Mouse (Mus musculus): ENCODE results near the gene Csf1. TPM values are rescaled to one million over a fixed set of nuclear protein-coding genes. Genes with fewer than 3 reads are reported as not detected.

Gene Csf1
- polyA plus RNA-seq (2014; fragmentation: Illumina TruSeq; extraction: RNeasy Lipid Tissue Mini Kit (QIAGEN cat#74804); ENCODE audit: insufficient read depth, low read depth, low replicate concordance), result 14.3 TPM

GRCm38 (mm10) chr3:107759929-107760581, at the start of gene Csf1:
TSS of gene Csf1 (minus strand) at chr3:107760469.

DNA sequence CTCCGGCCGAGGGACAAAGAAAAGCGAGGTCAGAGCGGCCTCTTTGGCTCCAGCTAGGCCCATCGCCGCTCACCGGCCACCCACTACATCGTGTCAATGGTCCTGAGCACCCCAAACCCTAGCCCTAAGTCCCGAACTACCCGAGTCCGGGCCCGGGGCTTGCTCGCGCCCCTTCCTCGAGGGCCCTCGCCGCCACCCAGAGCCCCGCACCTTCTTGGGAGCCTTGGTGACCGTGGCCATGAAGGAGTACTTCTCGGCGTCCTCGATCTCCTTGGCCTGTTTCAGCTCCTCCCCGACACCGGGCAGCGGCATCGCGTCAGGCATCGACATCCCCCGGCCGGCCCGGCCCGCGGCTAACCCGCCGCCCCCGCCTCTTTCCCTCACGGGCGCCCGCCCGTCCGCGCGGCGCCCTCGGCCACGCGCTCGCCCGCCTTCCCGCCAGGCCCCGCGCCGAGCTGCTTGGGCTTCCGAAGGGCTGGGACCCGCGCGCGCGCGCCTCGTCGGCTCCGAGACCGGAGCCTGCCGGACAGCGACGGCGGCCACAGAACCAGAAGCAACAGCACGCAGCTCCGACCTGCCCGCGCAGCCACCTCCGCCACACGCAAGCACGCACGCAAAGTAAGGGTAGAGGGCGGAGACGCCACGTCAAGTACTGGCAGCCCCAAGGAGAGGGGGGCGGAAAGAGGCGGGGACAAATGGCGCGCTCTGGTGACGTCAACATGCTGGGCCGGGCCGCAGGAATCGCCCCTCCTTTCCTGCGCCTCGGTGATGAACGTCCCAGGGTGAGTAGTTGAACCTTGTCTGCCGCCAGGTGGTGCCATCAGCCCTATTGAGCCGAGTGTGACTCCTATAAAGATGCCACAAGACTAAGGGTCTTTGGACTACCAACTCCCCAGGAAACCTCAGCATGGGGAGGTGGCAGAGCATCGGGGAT, 64.1 kb downstream of the Csf1 start, which contains the start of gene Ahcyl1:
Gene Ahcyl1, minus strand, starts transcription at position 613 of the 934 bp plus-strand sequence.

Other genes with a start within 250 kb of the Csf1 start
- 0.85 TPM for gene Slc6a17, start 242.5 kb downstream of the Csf1 start, polyA plus RNA-seq (2014; fragmentation: Illumina TruSeq; extraction: RNeasy Lipid Tissue Mini Kit (QIAGEN cat#74804); ENCODE audit: insufficient read depth, low read depth, low replicate concordance)
- not detected for gene Ubl4b, start 205.4 kb downstream of the Csf1 start, polyA plus RNA-seq (2014; fragmentation: Illumina TruSeq; extraction: RNeasy Lipid Tissue Mini Kit (QIAGEN cat#74804); ENCODE audit: insufficient read depth, low read depth, low replicate concordance)
- gene Alx3, start 165.4 kb downstream of the Csf1 start, polyA plus RNA-seq (2014; fragmentation: Illumina TruSeq; extraction: RNeasy Lipid Tissue Mini Kit (QIAGEN cat#74804); ENCODE audit: insufficient read depth, low read depth, low replicate concordance), result not detected
- gene Gm10961, start 129.1 kb downstream of the Csf1 start, polyA plus RNA-seq (2014; fragmentation: Illumina TruSeq; extraction: RNeasy Lipid Tissue Mini Kit (QIAGEN cat#74804); ENCODE audit: insufficient read depth, low read depth, low replicate concordance), result not detected
- 14.8 TPM for gene Strip1, start 128.8 kb downstream of the Csf1 start, polyA plus RNA-seq (2014; fragmentation: Illumina TruSeq; extraction: RNeasy Lipid Tissue Mini Kit (QIAGEN cat#74804); ENCODE audit: insufficient read depth, low read depth, low replicate concordance)
- 30.2 TPM for gene Ahcyl1, start 63.9 kb downstream of the Csf1 start, polyA plus RNA-seq (2014; fragmentation: Illumina TruSeq; extraction: RNeasy Lipid Tissue Mini Kit (QIAGEN cat#74804); ENCODE audit: insufficient read depth, low read depth, low replicate concordance)
- not detected for gene Eps8l3, start 116.8 kb upstream of the Csf1 start, polyA plus RNA-seq (2014; fragmentation: Illumina TruSeq; extraction: RNeasy Lipid Tissue Mini Kit (QIAGEN cat#74804); ENCODE audit: insufficient read depth, low read depth, low replicate concordance)
- gene Gstm5, start 135.4 kb upstream of the Csf1 start, polyA plus RNA-seq (2014; fragmentation: Illumina TruSeq; extraction: RNeasy Lipid Tissue Mini Kit (QIAGEN cat#74804); ENCODE audit: insufficient read depth, low read depth, low replicate concordance), result 28.6 TPM
- gene Gstm7, start 171.3 kb upstream of the Csf1 start, polyA plus RNA-seq (2014; fragmentation: Illumina TruSeq; extraction: RNeasy Lipid Tissue Mini Kit (QIAGEN cat#74804); ENCODE audit: insufficient read depth, low read depth, low replicate concordance), result 7.9 TPM
- 5.0 TPM for gene Gstm6, start 183.3 kb upstream of the Csf1 start, polyA plus RNA-seq (2014; fragmentation: Illumina TruSeq; extraction: RNeasy Lipid Tissue Mini Kit (QIAGEN cat#74804); ENCODE audit: insufficient read depth, low read depth, low replicate concordance)
- 0.30 TPM for gene Gstm3, start 208.8 kb upstream of the Csf1 start, polyA plus RNA-seq (2014; fragmentation: Illumina TruSeq; extraction: RNeasy Lipid Tissue Mini Kit (QIAGEN cat#74804); ENCODE audit: insufficient read depth, low read depth, low replicate concordance)
- 236 TPM for gene Gstm2, start 226.0 kb upstream of the Csf1 start, polyA plus RNA-seq (2014; fragmentation: Illumina TruSeq; extraction: RNeasy Lipid Tissue Mini Kit (QIAGEN cat#74804); ENCODE audit: insufficient read depth, low read depth, low replicate concordance)

Measured in lung, adult 10 weeks (tissue).